Mouse (Mus musculus): ENCODE measurements around the gene Galnt18. TPM values are rescaled to one million over a fixed set of nuclear protein-coding genes. Genes with fewer than 3 reads are reported as not detected.

The Galnt18 gene
- polyA plus RNA-seq, 1 experiment: not detected

DNA sequence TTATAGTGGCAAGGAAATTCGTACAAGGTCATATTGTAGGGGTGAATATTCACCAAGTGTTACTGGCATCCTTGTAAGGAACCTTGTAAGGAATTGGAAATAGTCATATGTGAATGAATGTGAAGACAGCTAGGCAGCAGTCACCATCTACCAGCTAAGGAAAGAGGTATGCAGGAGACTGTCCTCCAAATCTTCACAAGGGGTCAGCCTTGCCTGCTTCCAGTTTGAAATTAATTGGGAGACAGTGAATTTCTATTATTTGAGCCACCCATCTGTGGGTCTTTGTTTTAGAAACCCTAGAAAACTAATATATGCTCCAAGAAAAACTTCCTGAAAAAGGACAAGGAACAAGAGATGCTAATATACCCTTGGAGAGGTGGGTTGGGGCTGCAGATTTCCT, 313.1 kb downstream of the Galnt18 start:
- H3K4me3 ChIP-seq (ENCODE audit: insufficient read depth, low read length): no peak overlapping the region
- no peaks in the 10 kb centered on the region for H3K4me1 ChIP-seq (ENCODE audit: control insufficient read depth, insufficient read depth, low read length)
- no peak overlapping the region for H3K27ac ChIP-seq (ENCODE audit: insufficient read depth, low read depth, low read length)
- TF ChIP-seq CTCF (IDR thresholded peaks at IDR 0.05; ENCODE audit: low read depth, low read length) (no peak), POLR2A (IDR thresholded peaks at IDR 0.05; ENCODE audit: borderline replicate concordance, low read depth, low read length) (no peak)

DNA sequence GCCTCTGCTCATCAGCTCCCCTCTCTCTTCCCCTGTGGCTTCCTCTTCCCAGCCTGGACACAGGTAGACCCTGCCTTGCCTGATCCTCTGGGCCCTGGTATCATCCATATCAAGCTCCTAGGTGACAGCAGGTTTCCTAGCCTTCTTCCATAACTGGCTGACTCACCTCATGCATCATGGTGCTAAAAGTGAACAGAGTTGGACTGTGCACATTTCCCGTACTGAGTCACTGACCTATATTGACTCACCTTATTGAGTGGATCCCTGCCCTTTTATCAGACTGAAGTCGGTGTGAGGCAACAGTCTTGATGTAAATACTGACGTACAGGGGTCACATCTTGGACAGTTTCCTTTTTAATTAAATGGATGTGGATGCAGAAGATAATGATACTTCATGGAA, 313.7 kb downstream of the Galnt18 start:
- no peaks in the 10 kb centered on the region for H3K4me1 ChIP-seq (ENCODE audit: control insufficient read depth, insufficient read depth, low read length)
- no peak overlapping the region for H3K4me3 ChIP-seq (ENCODE audit: insufficient read depth, low read length)
- TF ChIP-seq CTCF (IDR thresholded peaks at IDR 0.05; ENCODE audit: low read depth, low read length) (no peak), POLR2A (IDR thresholded peaks at IDR 0.05; ENCODE audit: borderline replicate concordance, low read depth, low read length) (no peak)
- H3K27ac ChIP-seq (ENCODE audit: insufficient read depth, low read depth, low read length): no peak overlapping the region

DNA sequence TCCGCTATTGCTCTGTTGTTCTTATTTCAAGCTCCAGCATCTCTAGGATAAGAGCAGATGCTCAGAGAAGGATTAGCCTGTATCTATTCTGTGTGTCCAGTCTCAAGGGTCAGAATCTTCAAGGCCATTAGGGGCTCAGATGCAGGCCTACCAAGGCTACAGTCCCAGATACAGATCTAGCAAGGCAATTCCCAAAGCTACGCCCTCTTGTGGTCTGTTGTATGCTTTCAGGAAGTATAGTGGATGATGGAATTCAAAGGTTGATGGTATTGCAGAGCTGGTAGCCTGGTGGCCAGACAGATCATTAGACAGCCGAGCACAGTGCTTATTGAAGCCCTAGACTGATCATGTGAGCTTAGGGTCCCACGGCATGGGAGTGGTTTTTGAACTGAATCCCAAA, 320.1 kb downstream of the Galnt18 start:
- H3K27ac ChIP-seq (ENCODE audit: insufficient read depth, low read depth, low read length): no peak overlapping the region
- TF ChIP-seq POLR2A (IDR thresholded peaks at IDR 0.05; ENCODE audit: borderline replicate concordance, low read depth, low read length) (no peak), CTCF (IDR thresholded peaks at IDR 0.05; ENCODE audit: low read depth, low read length) (no peak)
- no peak overlapping the region for H3K4me3 ChIP-seq (ENCODE audit: insufficient read depth, low read length)
- no peaks in the 10 kb centered on the region for H3K4me1 ChIP-seq (ENCODE audit: control insufficient read depth, insufficient read depth, low read length)

DNA sequence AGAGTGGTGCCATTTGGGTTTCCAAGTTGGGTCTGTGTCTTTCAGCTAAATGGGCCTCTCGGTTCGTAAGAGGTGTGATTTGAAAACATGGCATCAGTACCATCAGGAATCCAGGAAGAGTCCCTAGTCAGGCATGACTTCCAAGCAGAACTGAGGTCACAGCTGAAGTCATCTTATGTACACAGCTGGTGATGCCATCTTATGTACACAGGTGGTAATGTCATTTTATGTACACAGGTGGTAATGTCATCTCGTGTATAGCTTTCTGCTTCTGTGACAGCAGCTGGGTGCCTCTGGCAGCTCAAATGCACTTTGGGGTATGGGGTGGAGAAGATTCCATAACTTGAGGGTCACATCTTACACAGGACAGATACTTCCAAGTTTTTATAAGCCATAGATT, 323.8 kb downstream of the Galnt18 start:
- no peak for TF ChIP-seq CTCF (IDR thresholded peaks at IDR 0.05; ENCODE audit: low read depth, low read length)
- no peak for TF ChIP-seq POLR2A (IDR thresholded peaks at IDR 0.05; ENCODE audit: borderline replicate concordance, low read depth, low read length)
- Histone ChIP-seq H3K4me3 (ENCODE audit: insufficient read depth, low read length) (no peak overlapping the region), H3K4me1 (ENCODE audit: control insufficient read depth, insufficient read depth, low read length) (no peaks in the 10 kb centered on the region), H3K27ac (ENCODE audit: insufficient read depth, low read depth, low read length) (no peak overlapping the region)

DNA sequence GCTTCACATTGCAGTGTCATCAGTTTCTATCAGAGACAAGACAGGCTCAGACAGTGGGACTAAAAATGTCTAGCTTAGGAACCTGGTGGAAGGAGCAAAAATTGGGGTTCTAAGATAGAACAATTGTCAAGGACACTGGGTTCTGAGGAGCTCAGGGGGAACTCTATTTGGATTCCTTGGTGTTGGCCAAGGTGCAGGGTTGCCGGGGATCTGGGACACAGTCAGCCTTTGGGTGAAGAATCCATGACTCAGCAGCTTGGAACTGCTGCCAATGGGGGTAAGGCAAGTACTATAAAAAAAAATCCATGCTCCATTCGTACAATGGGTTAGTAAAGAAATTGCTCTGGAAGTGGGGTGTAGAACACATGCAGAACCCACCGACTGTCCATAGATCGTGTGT, 324.2 kb downstream of the Galnt18 start:
- TF ChIP-seq POLR2A (IDR thresholded peaks at IDR 0.05; ENCODE audit: borderline replicate concordance, low read depth, low read length) (no peak), CTCF (IDR thresholded peaks at IDR 0.05; ENCODE audit: low read depth, low read length) (no peak)
- Histone ChIP-seq H3K4me1 (ENCODE audit: control insufficient read depth, insufficient read depth, low read length) (no peaks in the 10 kb centered on the region), H3K4me3 (ENCODE audit: insufficient read depth, low read length) (no peak overlapping the region), H3K27ac (ENCODE audit: insufficient read depth, low read depth, low read length) (no peak overlapping the region)

DNA sequence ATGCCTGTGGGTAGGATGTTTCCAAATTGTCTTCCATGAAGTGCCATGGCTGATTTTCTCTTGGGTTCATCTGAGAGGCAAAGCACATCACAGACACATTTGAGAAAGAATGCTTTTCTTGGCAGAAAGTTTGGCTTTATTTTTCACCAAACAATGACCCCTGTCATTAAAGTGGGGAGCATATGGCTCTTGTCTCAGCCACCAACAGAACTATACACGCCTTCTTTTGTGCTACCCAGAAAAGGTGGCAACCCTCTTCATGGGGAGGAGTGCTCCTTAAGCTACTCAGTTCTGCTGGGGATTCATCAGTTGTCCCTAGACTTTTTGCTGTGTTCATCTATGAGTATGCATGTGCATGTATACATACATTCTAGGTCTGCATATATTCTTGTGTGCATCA, 327.8 kb downstream of the Galnt18 start:
- no peak overlapping the region for H3K27ac ChIP-seq (ENCODE audit: insufficient read depth, low read depth, low read length)
- TF ChIP-seq POLR2A (IDR thresholded peaks at IDR 0.05; ENCODE audit: borderline replicate concordance, low read depth, low read length) (no peak), CTCF (IDR thresholded peaks at IDR 0.05; ENCODE audit: low read depth, low read length) (no peak)
- no peaks in the 10 kb centered on the region for H3K4me1 ChIP-seq (ENCODE audit: control insufficient read depth, insufficient read depth, low read length)
- no peak overlapping the region for H3K4me3 ChIP-seq (ENCODE audit: insufficient read depth, low read length)

DNA sequence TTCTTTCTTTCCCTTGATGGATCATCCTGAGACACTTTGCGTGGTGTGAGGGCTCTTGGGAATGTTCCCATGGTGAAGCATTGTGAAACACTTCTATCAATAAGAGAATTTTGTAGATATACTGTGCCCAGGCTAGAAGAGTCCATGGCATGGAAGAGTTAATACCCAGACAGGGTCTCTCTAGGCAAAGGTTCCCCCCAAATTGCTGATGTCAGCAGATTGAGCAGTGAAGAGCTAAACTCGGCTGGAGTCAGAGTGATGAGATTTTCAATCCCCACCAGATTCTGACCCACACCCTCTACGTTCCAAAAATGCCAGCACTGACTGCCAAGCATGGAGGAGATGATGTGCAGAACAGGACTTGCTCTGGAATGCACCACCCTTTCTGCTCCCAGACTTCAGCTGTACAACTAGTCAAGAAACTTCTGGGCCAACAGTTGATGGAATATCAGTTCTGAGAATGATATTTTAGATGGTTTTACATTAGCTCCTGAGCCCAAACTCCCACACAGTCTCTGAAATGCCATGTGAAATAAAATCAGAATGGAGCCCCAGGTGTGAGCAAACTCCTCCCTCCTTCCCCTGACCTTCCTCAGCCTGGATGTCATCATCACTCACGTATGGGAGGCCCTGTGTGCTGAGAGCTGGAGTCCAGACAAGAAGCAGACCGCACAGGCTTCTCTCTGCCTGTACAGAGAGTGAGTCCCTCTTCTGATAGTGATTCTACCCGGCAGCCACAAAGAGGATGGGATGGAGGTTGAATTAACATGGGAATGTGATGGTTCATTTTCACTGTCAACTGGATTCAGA, 329.3 kb downstream of the Galnt18 start:
- Histone ChIP-seq H3K4me1 (ENCODE audit: control insufficient read depth, insufficient read depth, low read length) (no peaks in the 10 kb centered on the region), H3K27ac (ENCODE audit: insufficient read depth, low read depth, low read length) (no peak overlapping the region), H3K4me3 (ENCODE audit: insufficient read depth, low read length) (no peak overlapping the region)
- TF ChIP-seq POLR2A (IDR thresholded peaks at IDR 0.05; ENCODE audit: borderline replicate concordance, low read depth, low read length) (no peak), CTCF (IDR thresholded peaks at IDR 0.05; ENCODE audit: low read depth, low read length) (no peak)

DNA sequence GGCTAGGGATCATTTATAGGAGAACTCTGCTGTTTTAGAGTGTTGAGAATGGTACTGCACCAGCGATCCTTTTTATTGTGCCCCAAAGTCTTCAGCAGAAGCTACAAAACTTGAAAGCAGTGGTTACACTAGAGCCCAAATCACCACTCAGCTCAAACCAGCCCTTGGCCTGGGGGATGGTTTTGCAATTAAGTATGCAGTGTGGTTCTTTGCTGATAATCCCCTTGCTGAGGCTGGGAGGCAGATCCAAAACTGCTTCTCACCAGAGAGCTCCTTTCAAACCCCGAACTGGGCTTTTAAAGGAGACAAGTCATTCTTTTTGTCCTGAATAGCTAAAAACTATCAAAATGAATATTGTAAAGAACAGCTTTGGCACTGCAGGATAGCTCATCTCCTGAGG, 346.6 kb downstream of the Galnt18 start:
- Histone ChIP-seq H3K27ac (ENCODE audit: insufficient read depth, low read depth, low read length) (no peak overlapping the region), H3K4me1 (ENCODE audit: control insufficient read depth, insufficient read depth, low read length) (no peaks in the 10 kb centered on the region), H3K4me3 (ENCODE audit: insufficient read depth, low read length) (no peak overlapping the region)
- TF ChIP-seq POLR2A (IDR thresholded peaks at IDR 0.05; ENCODE audit: borderline replicate concordance, low read depth, low read length) (no peak), CTCF (IDR thresholded peaks at IDR 0.05; ENCODE audit: low read depth, low read length) (no peak)

DNA sequence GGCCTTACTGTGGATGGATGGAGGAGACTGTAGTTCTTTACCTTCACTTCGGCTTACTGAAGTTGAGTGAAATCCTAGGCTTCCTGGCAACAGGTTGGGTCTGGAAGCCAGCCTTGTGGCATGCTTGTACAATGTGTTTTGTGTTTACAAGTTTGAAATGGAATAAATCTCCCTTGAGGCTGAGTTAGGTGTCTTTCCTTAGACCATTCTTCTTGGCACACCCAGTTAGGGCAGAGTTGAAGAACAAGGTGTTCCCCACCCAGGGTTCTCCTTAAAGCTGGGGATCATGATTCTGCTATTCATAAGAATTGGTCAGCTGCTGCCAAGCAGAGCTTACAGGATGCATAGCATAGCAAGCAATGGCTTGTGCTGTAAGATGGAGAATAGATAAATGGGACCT, 352.4 kb downstream of the Galnt18 start:
- Histone ChIP-seq H3K4me3 (ENCODE audit: insufficient read depth, low read length) (no peak overlapping the region), H3K4me1 (ENCODE audit: control insufficient read depth, insufficient read depth, low read length) (no peaks in the 10 kb centered on the region), H3K27ac (ENCODE audit: insufficient read depth, low read depth, low read length) (no peak overlapping the region)
- TF ChIP-seq POLR2A (IDR thresholded peaks at IDR 0.05; ENCODE audit: borderline replicate concordance, low read depth, low read length) (no peak), CTCF (IDR thresholded peaks at IDR 0.05; ENCODE audit: low read depth, low read length) (no peak)

Other genes with a start within 250 kb of the Galnt18 start
- gene Usp47, start 243.5 kb upstream of the Galnt18 start, polyA plus RNA-seq (2012; ENCODE audit: insufficient read depth, insufficient read length, missing spikeins): 36.2 and 39.2 TPM in 2 replicates